Mouse (Mus musculus): ENCODE data around the gene Gm973.

- no peak for TF ChIP-seq POLR2A (IDR thresholded peaks at IDR 0.05; ENCODE audit: borderline replicate concordance, insufficient read depth, low read length)
- TF ChIP-seq CTCF (IDR thresholded peaks at IDR 0.05; ENCODE audit: borderline replicate concordance, insufficient read depth, low read depth, low read length): no peak
These were observed 25.4 kb downstream of the Gm973 start for GRCm38 (mm10) chr1:59541271-59542020.

All from cerebellum, adult 2 months (tissue).